Mouse (Mus musculus) neural tube, embryonic 14.5 days (tissue): ENCODE measurements around the gene Pcgf1. TPM values are rescaled to one million over a fixed set of nuclear protein-coding genes. Genes with fewer than 3 reads are reported as not detected.

Experiments used
- ATAC-seq: fragments of 200-750 bp; cut with Nextera tagmentation; 2 replicates; pipeline ENCODE4 v1.8.0; 2017; ENCODE audit warnings: low read depth, mild to moderate bottlenecking, moderate TSS enrichment, moderate library complexity
- H3K27ac ChIP-seq: fragments of 300-500 bp; sonication (generic); 2 replicates; pipeline ENCODE4 v1.5.1; 2014; ENCODE audit warnings: low read depth, mild to moderate bottlenecking, control low read depth, low read length, moderate library complexity, mixed read lengths
- H3K27me3 ChIP-seq: fragments of 300-500 bp; sonication (generic); 2 replicates; pipeline ENCODE4 v1.6.1; 2014; ENCODE audit warnings: low read length; ENCODE audit not compliant: control insufficient read depth, insufficient read depth
- H3K36me3 ChIP-seq: fragments of 300-500 bp; sonication (generic); 2 replicates; pipeline ENCODE4 v1.6.1; 2014; ENCODE audit warnings: low read length, mixed read lengths; ENCODE audit not compliant: control insufficient read depth, insufficient read depth
- H3K4me1 ChIP-seq: fragments of 300-500 bp; sonication (generic); 2 replicates; pipeline ENCODE4 v1.6.1; 2014; ENCODE audit warnings: low read length; ENCODE audit not compliant: control insufficient read depth, insufficient read depth
- H3K4me2 ChIP-seq: fragments of 300-500 bp; sonication (generic); 2 replicates; pipeline ENCODE4 v1.6.1; 2014; ENCODE audit warnings: mild to moderate bottlenecking, low read depth, low read length, control low read depth
- H3K4me3 ChIP-seq: fragments of 300-500 bp; sonication (generic); 2 replicates; pipeline ENCODE4 v1.5.1; 2014; ENCODE audit warnings: low read depth, low read length, control low read depth, mixed read lengths
- H3K9ac ChIP-seq: fragments of 300-500 bp; sonication (generic); replicated peaks from 2 replicates; pipeline ENCODE4 v1.6.1; 2014; ENCODE audit warnings: low read depth, mild to moderate bottlenecking, control low read depth, low read length, mixed read lengths
- H3K9me3 ChIP-seq: fragments of 300-500 bp; sonication (generic); 2 replicates; pipeline ENCODE4 v1.6.1; 2016; ENCODE audit warnings: low read length; ENCODE audit not compliant: control insufficient read depth
- WGBS: fragments of 180-500 bp; shearing (Covaris S2); extraction: QIAGEN DNeasy Blood & Tissue Kit; methylation state at CpG from one replicate; pipeline ENCODE4 v1.1.7; 2014; 5-methylcytosine and 5-hydroxymethylcytosine counted together
- polyA plus RNA-seq: library from polyadenylated mRNA; unstranded; fragments of >200 nt; fragmentation: Nextera tagmentation; extraction: Ambion mirVana; gene quantifications from 2 replicates; pipeline ENCODE4 v1.2.1, GENCODE M21; 2014

The Pcgf1 gene
- polyA plus RNA-seq, 1 experiment from 2014 or later, result 46.6 TPM

- ATAC-seq, result peak; percentile 38; the same call in 1 of the 2 replicates
These were observed 22.7 kb upstream of the Pcgf1 start, which contains the start of gene Htra2 for GRCm38 (mm10) chr6:83054871-83055431. Gene Htra2 (minus strand): TSS chr6:83055273.

GRCm38 (mm10) chr6:83057790-83058189 is 19.9 kb upstream of the Pcgf1 start, which contains the start of gene Dqx1:
Gene Dqx1 (plus strand): TSS chr6:83057844.
- H3K4me2 ChIP-seq, result no peak within 1 kb of the TSS
- H3K27ac ChIP-seq, result no peak within 1 kb of the TSS
- 60% methylated on average over 3 of the region's 3 CpGs for WGBS
- H3K27me3 ChIP-seq, result 0 out of 2 replicates have a peak, but pooled peaks cover 5% of the 10 kb centered on the region
- peaks cover 20% of the 10 kb centered on the region for H3K4me1 ChIP-seq
- H3K4me3 ChIP-seq, result no peak within 1 kb of the TSS
- H3K9me3 ChIP-seq, result no peaks in the 10 kb centered on the region
- H3K36me3 ChIP-seq, result peaks cover 12% of the 10 kb centered on the region
- no peak within 1 kb of the TSS for H3K9ac ChIP-seq
- no peak for ATAC-seq

More at GRCm38 (mm10) chr6:83054871-83055431, 22.7 kb upstream of the Pcgf1 start, which contains the start of gene Htra2:
- H3K4me1 ChIP-seq, result peaks cover 24% of the 10 kb centered on the region
- H3K27me3 ChIP-seq, result no peaks in the 10 kb centered on the region
- H3K9ac ChIP-seq, result peak within 1 kb of the TSS; percentile 74
- peak within 1 kb of the TSS; percentile 85 for H3K27ac ChIP-seq
- peak within 1 kb of the TSS; percentile 77 for H3K4me3 ChIP-seq
- H3K4me2 ChIP-seq, result peak within 1 kb of the TSS; percentile 95
- peaks cover 18% of the 10 kb centered on the region for H3K36me3 ChIP-seq
- under 1% methylated on average over 45 of the region's 50 CpGs for WGBS
- no peaks in the 10 kb centered on the region for H3K9me3 ChIP-seq

- no peaks in the 10 kb centered on the region for H3K9me3 ChIP-seq
- peaks cover 13% of the 10 kb centered on the region; the same call in 1 of the 2 replicates for H3K27me3 ChIP-seq
- H3K9ac ChIP-seq, result no peak overlapping the region
- peaks cover 12% of the 10 kb centered on the region for H3K36me3 ChIP-seq
- no peak for ATAC-seq
- H3K4me1 ChIP-seq, result peaks cover 13% of the 10 kb centered on the region
- no peak overlapping the region for H3K27ac ChIP-seq
- H3K4me3 ChIP-seq, result no peak overlapping the region
- no peak overlapping the region for H3K4me2 ChIP-seq
- 88% methylated on average over 2 of the region's 2 CpGs for WGBS
These were observed 18.9 kb upstream of the Pcgf1 start for GRCm38 (mm10) chr6:83058725-83059124.

DNA sequence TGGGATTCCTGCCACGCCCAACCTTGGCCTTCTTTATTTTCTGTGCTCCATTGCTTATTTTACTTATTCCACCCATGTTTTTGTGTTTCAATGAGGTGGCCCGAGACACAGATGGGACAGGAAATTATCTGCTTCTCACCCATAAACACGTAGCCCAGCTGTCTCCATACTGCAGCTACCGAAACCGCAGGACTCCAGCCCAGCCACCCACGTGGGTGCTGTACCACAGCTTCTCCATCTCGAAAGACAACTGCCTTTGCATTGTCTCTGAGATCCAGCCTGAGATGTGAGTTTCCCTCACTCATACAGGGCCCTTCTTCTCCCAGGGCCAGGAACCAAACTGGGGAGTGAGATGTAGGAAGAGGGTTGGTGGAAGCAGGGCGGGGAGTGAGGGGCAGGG is 11.7 kb upstream of the Pcgf1 start:
- Histone ChIP-seq H3K9me3 (no peaks in the 10 kb centered on the region), H3K27ac (no peak overlapping the region), H3K4me2 (no peak overlapping the region), H3K4me1 (no peaks in the 10 kb centered on the region), H3K9ac (no peak overlapping the region), H3K36me3 (no peaks in the 10 kb centered on the region), H3K27me3 (peaks cover 70% of the 10 kb centered on the region), H3K4me3 (no peak overlapping the region)
- no peak for ATAC-seq
- WGBS, result 54% methylated on average over 8 of the region's 8 CpGs

- no peak for ATAC-seq
- Histone ChIP-seq H3K9ac (no peak overlapping the region), H3K4me2 (no peak overlapping the region), H3K4me3 (no peak overlapping the region), H3K4me1 (no peaks in the 10 kb centered on the region), H3K36me3 (no peaks in the 10 kb centered on the region), H3K27ac (no peak overlapping the region), H3K27me3 (peaks cover 74% of the 10 kb centered on the region), H3K9me3 (no peaks in the 10 kb centered on the region)
- WGBS, result 45% methylated on average over 6 of the region's 6 CpGs
These were observed 11.2 kb upstream of the Pcgf1 start for GRCm38 (mm10) chr6:83066441-83066840.

- no peak overlapping the region for H3K4me2 ChIP-seq
- H3K4me3 ChIP-seq, result no peak overlapping the region
- no peaks in the 10 kb centered on the region for H3K4me1 ChIP-seq
- no peak overlapping the region for H3K9ac ChIP-seq
- no peaks in the 10 kb centered on the region for H3K9me3 ChIP-seq
- H3K27ac ChIP-seq, result no peak overlapping the region
- 5% methylated on average over 8 of the region's 8 CpGs for WGBS
- H3K27me3 ChIP-seq, result peaks cover 77% of the 10 kb centered on the region
- no peaks in the 10 kb centered on the region for H3K36me3 ChIP-seq
- ATAC-seq, result no peak
These were observed 9.4 kb upstream of the Pcgf1 start for GRCm38 (mm10) chr6:83068221-83068620.

- Histone ChIP-seq H3K9ac (no peak overlapping the region), H3K4me3 (peak overlapping the region; percentile 20; the same call in 1 of the 2 replicates), H3K4me2 (peak overlapping the region; percentile 31), H3K36me3 (no peaks in the 10 kb centered on the region), H3K27ac (no peak overlapping the region), H3K27me3 (peaks cover 75% of the 10 kb centered on the region), H3K4me1 (no peaks in the 10 kb centered on the region), H3K9me3 (no peaks in the 10 kb centered on the region)
- WGBS, result under 1% methylated on average over 81 of the region's 81 CpGs
- no peak for ATAC-seq
These were observed 8.8 kb upstream of the Pcgf1 start for GRCm38 (mm10) chr6:83068706-83069487.

DNA sequence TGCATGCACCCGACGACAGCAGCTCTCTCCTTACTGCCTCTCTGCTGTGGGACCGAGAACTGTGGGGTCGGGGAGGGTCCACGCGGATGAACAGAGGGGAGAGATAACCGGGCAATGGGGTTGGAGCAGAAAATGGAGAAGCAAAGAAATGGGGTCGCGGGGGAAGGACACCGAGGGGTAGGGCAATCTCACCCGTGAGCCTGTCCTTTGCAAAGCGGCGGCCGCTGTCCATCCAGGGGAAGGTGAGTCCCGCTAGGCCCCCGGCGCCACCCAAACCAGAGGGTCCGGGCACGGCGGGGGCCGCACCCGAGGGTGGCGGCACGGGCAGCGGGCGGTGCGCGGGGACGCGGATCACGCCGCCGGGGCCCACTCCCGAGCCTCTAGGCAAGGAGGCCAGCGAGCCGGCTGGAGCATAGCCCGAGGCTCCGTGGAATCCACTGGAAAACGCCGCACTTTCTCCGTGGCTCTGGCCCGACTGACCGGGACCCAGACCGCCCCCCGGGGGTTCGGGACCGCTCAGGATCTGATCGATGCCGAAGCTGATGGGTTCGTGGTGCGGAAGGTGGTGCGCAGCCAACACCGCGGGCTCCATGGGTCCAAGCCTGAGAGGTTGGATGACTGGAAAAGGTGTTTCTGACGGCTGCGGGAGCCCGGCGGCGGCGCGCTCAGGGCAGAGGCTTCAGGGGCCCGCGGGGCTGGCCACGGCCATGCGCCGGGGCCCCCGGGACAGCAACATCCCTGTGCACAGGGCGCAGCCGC is 8.0 kb upstream of the Pcgf1 start:
- H3K27me3 ChIP-seq, result peaks cover 71% of the 10 kb centered on the region
- no peaks in the 10 kb centered on the region for H3K9me3 ChIP-seq
- WGBS, result under 1% methylated on average over 69 of the region's 69 CpGs
- peak; percentile 38; the same call in 1 of the 2 replicates for ATAC-seq
- H3K4me1 ChIP-seq, result no peaks in the 10 kb centered on the region
- peak overlapping the region; percentile 20 for H3K4me3 ChIP-seq
- no peak overlapping the region for H3K4me2 ChIP-seq
- H3K36me3 ChIP-seq, result no peaks in the 10 kb centered on the region
- H3K9ac ChIP-seq, result no peak overlapping the region; the same call in 1 of the 2 replicates
- H3K27ac ChIP-seq, result no peak overlapping the region

DNA sequence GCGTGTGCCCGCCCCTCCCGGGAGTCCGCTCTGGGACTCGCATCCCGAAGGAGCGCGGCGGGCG is 7.6 kb upstream of the Pcgf1 start, which contains the start of gene Tlx2:
Tlx2 (minus strand) TSS at position 47 of the 64 bp plus-strand sequence.
- 2% methylated on average over 10 of the region's 10 CpGs for WGBS
- no peaks in the 10 kb centered on the region for H3K36me3 ChIP-seq
- H3K4me2 ChIP-seq, result peak within 1 kb of the TSS; percentile 31
- peak within 1 kb of the TSS; percentile 20 for H3K4me3 ChIP-seq
- H3K27me3 ChIP-seq, result peaks cover 74% of the 10 kb centered on the region
- no peaks in the 10 kb centered on the region for H3K9me3 ChIP-seq
- no peak for ATAC-seq
- no peaks in the 10 kb centered on the region for H3K4me1 ChIP-seq
- H3K27ac ChIP-seq, result no peak within 1 kb of the TSS
- H3K9ac ChIP-seq, result no peak within 1 kb of the TSS; the same call in 1 of the 2 replicates
